Mouse (Mus musculus) lung, postnatal 0 days (tissue): ENCODE data around the gene Hspb1. TPM values are rescaled to one million over a fixed set of nuclear protein-coding genes. Genes with fewer than 3 reads are reported as not detected.

Experiments used
- ATAC-seq: fragments of 200-750 bp; cut with Nextera tagmentation; 2 replicates; pipeline ENCODE4 v1.8.0; 2017; ENCODE audit warnings: moderate library complexity
- DNase-seq: peaks from one replicate; pipeline ENCODE4 v3.0.0-alpha.2; 2016; ENCODE audit warnings: low spot score
- H3K27ac ChIP-seq: fragments of 300-500 bp; sonication (generic); 2 replicates; pipeline ENCODE4 v1.5.1; 2014; ENCODE audit warnings: antibody characterized with exemption, mild to moderate bottlenecking, low read length, mixed read lengths
- H3K27me3 ChIP-seq: fragments of 300-500 bp; sonication (generic); replicated peaks from 2 replicates; pipeline ENCODE4 v1.6.1; 2014; ENCODE audit warnings: low read length, mixed read lengths; ENCODE audit not compliant: insufficient read depth
- H3K36me3 ChIP-seq: fragments of 300-500 bp; sonication (generic); 2 replicates; pipeline ENCODE4 v1.6.1; 2014; ENCODE audit warnings: low read length, mixed read lengths; ENCODE audit not compliant: insufficient read depth
- H3K4me1 ChIP-seq: fragments of 300-500 bp; sonication (generic); 2 replicates; pipeline ENCODE4 v1.6.1; 2014; ENCODE audit warnings: antibody characterized with exemption, low read depth, low read length, mixed read lengths; ENCODE audit not compliant: insufficient read depth
- H3K4me2 ChIP-seq: fragments of 300-500 bp; sonication (generic); replicated peaks from 2 replicates; pipeline ENCODE4 v1.6.1; 2014; ENCODE audit warnings: low read depth, mild to moderate bottlenecking, low read length, moderate library complexity, mixed read lengths
- H3K4me3 ChIP-seq: fragments of 300-500 bp; sonication (generic); 2 replicates; pipeline ENCODE4 v1.5.1; 2014; ENCODE audit warnings: low read depth, low read length
- H3K9ac ChIP-seq: fragments of 300-500 bp; sonication (generic); replicated peaks from 2 replicates; pipeline ENCODE4 v1.6.1; 2014; ENCODE audit warnings: low read depth, mild to moderate bottlenecking
- H3K9me3 ChIP-seq: fragments of 300-500 bp; sonication (generic); 2 replicates; pipeline ENCODE4 v1.6.1; 2016; ENCODE audit warnings: low read length, mixed read lengths
- CTCF ChIP-seq: IDR thresholded peaks from 2 replicates; pipeline ENCODE4 v1.5.1; 2016; ENCODE audit warnings: antibody characterized with exemption, mild to moderate bottlenecking
- EP300 ChIP-seq: IDR thresholded peaks from 2 replicates; pipeline ENCODE4 v1.6.1; 2016; ENCODE audit warnings: antibody characterized with exemption, mild to moderate bottlenecking, control low read depth
- WGBS: fragments of 180-500 bp; shearing (Covaris S2); extraction: QIAGEN DNeasy Blood & Tissue Kit; methylation state at CpG from one replicate; pipeline ENCODE4 v1.1.7; 2014; 5-methylcytosine and 5-hydroxymethylcytosine counted together
- polyA plus RNA-seq: library from polyadenylated mRNA; unstranded; fragments of >200 nt; fragmentation: Nextera tagmentation; extraction: Ambion mirVana; gene quantifications from 2 replicates; pipeline ENCODE4 v1.2.1, GENCODE M21; 2015

Gene Hspb1
- polyA plus RNA-seq, 1 experiment from 2014 or later, result 248 TPM

DNA sequence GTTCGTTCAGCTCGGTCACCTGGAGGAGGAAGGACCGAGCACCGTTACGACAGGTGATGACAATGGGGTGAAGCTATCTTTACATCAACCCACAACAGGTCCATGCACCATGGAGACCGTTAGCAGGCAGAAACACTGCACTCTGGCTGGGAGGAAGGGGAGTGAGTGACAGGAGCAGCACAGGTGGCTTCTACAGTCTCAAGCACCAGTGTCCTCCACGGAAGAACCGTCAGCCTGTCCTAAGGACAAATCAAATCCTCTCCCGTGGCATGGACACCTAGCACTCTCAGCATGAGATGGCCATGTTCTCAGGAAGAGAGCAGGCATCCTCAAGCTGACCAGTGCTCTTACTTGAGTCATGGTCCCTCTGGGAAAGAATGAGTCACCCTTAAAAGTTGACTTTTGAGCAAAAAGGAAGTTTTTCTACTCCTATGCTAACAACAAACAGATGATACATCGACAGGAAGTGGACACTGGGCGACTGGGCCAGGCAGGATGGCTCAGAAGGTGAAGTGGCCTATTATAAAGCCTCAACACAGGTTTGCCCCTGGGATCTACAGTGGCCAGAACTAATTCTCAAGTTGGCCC is 24.0 kb downstream of the Hspb1 start:
- H3K36me3 ChIP-seq, result peaks cover 10% of the 10 kb centered on the region
- no peak overlapping the region for H3K4me3 ChIP-seq
- H3K27me3 ChIP-seq, result no peaks in the 10 kb centered on the region
- no peaks in the 10 kb centered on the region for H3K9me3 ChIP-seq
- H3K4me2 ChIP-seq, result no peak overlapping the region
- no peak overlapping the region for H3K27ac ChIP-seq
- DNase-seq (no peak), ATAC-seq (no peak)
- peaks cover 17% of the 10 kb centered on the region; the same call in 1 of the 2 replicates for H3K4me1 ChIP-seq
- no peak for TF ChIP-seq CTCF
- 0 out of 2 replicates have a peak, but pooled peaks have one; percentile 27 for TF ChIP-seq EP300
- WGBS, result 89% methylated on average over 11 of the region's 11 CpGs
- no peak overlapping the region for H3K9ac ChIP-seq

DNA sequence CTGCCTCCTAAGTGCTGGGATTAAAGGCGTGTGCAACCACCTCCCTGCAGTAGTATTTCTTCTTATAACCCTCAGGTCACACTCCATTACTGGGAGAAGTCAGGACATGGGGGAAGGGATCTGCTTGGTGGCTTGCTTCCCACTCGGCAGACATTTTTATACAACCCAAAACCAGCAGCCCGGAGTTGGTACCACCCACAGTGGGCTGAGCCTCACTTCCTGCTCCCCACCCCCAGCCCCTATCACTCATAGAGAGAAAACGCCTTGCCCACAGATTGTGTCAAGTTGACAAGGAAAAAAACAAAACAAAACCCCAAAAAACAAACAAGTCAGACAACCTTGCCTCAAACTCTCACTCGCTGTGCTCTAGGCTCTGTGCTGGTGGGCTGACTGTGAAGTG is 25.5 kb downstream of the Hspb1 start:
- Histone ChIP-seq H3K4me3 (no peak overlapping the region), H3K4me1 (peaks cover 17% of the 10 kb centered on the region; the same call in 1 of the 2 replicates), H3K36me3 (peaks cover 10% of the 10 kb centered on the region), H3K9ac (no peak overlapping the region), H3K27me3 (no peaks in the 10 kb centered on the region), H3K4me2 (no peak overlapping the region), H3K27ac (peak overlapping the region; percentile 75), H3K9me3 (no peaks in the 10 kb centered on the region)
- DNase-seq (peak; percentile 58), ATAC-seq (no peak)
- no peak for TF ChIP-seq EP300
- TF ChIP-seq CTCF, result no peak
- WGBS, result 49% methylated on average over 5 of the region's 5 CpGs

DNA sequence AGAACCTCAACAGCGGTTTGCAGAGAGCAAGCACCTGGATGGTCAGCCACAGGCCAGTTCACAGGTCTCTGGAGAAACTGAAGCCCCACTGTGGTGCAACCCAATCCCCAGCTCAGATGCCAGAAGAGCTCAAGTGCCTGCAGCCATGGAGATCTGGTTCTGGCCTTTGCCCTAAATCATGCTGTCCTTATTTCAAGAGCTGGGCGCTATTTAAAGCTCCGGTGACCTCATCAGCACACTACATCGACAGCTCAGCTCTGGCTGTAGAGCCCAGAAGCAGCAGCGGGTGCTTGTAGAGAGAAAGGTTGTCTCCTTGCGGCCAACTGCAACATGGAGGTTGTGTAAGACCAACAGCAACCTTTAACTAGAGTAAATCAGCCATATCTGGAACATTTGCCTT is 26.4 kb downstream of the Hspb1 start:
- Histone ChIP-seq H3K36me3 (peaks cover 10% of the 10 kb centered on the region), H3K27ac (peak overlapping the region; percentile 75), H3K27me3 (no peaks in the 10 kb centered on the region), H3K9me3 (no peaks in the 10 kb centered on the region), H3K4me2 (no peak overlapping the region), H3K4me1 (peaks cover 17% of the 10 kb centered on the region; the same call in 1 of the 2 replicates), H3K4me3 (no peak overlapping the region), H3K9ac (no peak overlapping the region)
- TF ChIP-seq EP300 (peak; percentile 54), CTCF (peak; percentile 48)
- peak; percentile 79 for ATAC-seq
- peak; percentile 93 for DNase-seq
- WGBS, result 44% methylated on average over 6 of the region's 6 CpGs

DNA sequence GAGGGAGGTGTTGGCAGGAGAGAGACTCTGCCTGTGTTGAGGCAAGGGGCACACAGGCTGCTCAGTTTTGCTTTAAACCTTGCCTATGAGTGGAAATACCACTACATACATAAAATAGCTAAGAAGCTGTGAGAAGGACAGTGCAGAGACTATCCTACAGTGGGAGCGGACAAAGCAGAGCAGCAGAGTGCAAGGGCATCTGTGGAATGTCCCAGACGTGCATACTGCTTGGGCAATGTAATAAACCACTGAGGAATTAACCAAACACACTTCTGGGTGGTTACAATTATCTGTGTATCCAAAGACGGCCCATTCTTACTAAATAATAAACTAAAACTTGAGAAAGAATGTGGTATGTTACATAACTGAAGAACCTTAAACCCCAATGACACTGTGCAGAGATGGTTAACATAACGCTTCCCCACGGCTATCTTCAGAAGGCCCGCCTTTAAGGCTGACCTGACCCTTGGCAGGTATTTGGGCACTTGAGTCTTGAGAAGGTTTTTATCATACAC is 28.4 kb downstream of the Hspb1 start:
- Histone ChIP-seq H3K4me1 (peaks cover 17% of the 10 kb centered on the region; the same call in 1 of the 2 replicates), H3K9me3 (no peaks in the 10 kb centered on the region), H3K27ac (peak overlapping the region; percentile 83), H3K27me3 (no peaks in the 10 kb centered on the region), H3K9ac (no peak overlapping the region), H3K4me2 (no peak overlapping the region), H3K36me3 (peaks cover 5% of the 10 kb centered on the region), H3K4me3 (no peak overlapping the region)
- no peak for TF ChIP-seq CTCF
- TF ChIP-seq EP300, result no peak
- WGBS, result 53% methylated on average over 6 of the region's 6 CpGs
- ATAC-seq (peak; percentile 62), DNase-seq (peak; percentile 66)

DNA sequence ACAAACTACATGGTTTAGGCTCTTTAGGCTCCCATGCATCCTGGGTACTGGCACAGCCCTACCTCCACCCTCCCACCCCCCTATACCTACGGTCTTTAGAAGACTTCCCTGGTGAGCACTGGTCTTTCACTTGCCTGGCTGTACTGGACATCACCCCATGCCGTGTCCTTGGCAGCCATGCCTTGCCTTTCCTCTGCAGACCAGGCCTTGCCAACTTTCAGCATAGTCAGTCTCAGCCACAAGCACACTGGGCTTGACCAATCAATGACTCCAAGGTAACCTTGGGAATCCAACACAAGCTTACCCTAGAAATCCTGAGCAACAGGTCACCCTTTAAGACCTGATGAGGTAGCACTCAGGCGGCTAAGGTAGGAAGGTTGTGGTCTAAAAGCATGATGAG is 28.9 kb downstream of the Hspb1 start:
- H3K4me3 ChIP-seq, result no peak overlapping the region
- no peak overlapping the region for H3K4me2 ChIP-seq
- H3K36me3 ChIP-seq, result peaks cover 5% of the 10 kb centered on the region; the same call in 1 of the 2 replicates
- TF ChIP-seq CTCF, result no peak
- TF ChIP-seq EP300, result no peak
- no peaks in the 10 kb centered on the region for H3K27me3 ChIP-seq
- 67% methylated on average over 3 of the region's 3 CpGs for WGBS
- DNase-seq (no peak), ATAC-seq (no peak)
- peak overlapping the region; percentile 83 for H3K27ac ChIP-seq
- H3K9ac ChIP-seq, result no peak overlapping the region
- H3K4me1 ChIP-seq, result peaks cover 17% of the 10 kb centered on the region; the same call in 1 of the 2 replicates
- H3K9me3 ChIP-seq, result no peaks in the 10 kb centered on the region

DNA sequence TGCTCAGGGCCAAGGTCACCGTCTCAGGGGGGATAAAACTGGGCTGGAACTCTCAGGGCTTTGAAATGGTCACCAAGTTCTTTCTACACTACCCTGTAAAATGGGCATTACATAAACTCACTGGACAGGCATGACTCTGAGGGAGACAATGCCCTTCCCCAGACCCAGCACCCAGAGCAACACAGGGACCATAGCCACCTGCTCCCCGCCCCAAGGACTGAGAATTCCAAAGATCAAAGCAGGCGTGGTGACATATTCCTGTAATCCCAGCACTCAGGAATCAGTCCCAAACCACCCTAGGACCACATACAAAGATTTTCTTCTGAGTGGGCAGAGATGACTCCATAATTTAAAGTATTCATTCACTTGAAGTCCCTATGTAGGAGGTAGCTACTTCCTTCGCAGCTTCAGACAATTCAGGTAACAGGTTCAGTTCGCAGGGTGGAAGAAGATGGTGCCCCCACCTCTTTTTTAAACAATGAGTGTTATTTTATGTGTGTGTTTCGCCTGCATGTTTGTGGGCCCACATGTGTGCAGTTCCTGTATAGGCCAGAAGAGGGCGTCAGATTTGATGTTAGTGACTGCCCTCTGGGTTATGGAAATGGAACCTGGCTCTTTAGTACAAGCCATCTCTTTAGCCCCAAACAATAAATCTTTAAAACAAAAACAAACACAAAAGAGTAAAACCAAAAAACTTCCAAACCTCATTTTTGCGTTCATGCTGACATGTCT is 29.8 kb downstream of the Hspb1 start:
- H3K36me3 ChIP-seq, result peaks cover 12% of the 10 kb centered on the region; the same call in 1 of the 2 replicates
- WGBS, result 92% methylated on average over 8 of the region's 8 CpGs
- TF ChIP-seq CTCF (peak; percentile 58), EP300 (no peak)

More for the DNA sequence above, 29.8 kb downstream of the Hspb1 start:
- no peak for DNase-seq
- no peak overlapping the region for H3K4me2 ChIP-seq
- no peak overlapping the region for H3K9ac ChIP-seq
- peak overlapping the region; percentile 83 for H3K27ac ChIP-seq
- peaks cover 17% of the 10 kb centered on the region; the same call in 1 of the 2 replicates for H3K4me1 ChIP-seq
- no peaks in the 10 kb centered on the region for H3K9me3 ChIP-seq
- no peak for ATAC-seq
- no peak overlapping the region for H3K4me3 ChIP-seq
- no peaks in the 10 kb centered on the region for H3K27me3 ChIP-seq
